Comparison of ENCODE assay signal across 8 mouse cellular contexts in the genomic region with DNA sequence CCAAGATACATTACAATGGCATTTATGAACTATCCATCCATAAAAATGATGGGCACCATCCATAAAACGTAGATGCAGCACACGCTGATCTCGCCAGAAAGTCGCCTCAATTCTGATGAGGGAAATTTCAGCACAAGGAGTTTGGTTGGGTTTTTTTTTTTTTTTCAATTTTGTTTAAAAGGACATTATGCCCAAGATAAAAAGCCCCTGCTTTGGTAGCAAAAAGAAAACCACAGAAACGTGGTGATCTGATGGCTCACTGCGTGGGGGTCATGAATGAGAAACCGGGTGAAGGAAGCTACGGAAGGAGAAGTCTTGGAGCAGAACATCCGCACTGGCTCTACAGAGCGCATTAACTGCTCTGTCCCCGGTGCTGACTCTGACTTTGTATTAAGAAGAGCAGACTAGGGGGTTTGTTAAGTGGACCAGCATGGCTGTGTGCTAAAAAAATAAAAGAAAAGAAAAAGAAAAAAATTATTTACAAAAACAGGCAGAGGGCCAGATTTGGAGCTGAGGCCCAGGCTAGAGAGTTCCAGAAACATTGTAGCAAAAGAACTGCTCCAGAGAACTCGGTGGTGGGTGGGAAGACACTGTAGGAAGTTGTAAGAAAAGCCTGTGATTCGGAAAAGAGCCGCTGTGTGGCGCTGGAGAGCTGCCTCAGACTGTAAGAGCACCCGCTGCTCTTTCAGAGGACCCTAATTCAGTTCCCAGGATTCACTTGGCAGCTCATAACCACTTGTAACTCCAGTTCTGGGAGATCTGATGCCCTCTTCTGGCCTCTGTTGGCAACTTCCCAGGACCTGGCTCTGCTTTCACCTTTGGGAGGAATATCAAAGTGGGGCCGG.
DNase-seq lines count a peak whose midpoint lies in the region.

No protein-coding gene starts in this region.

- peak; percentile 84 for DNase-seq in heart, adult 11 months
- DNase-seq in heart, adult 9 months (ENCODE audit: low spot score in 2 of 2) = no peak
- peak; percentile 42 to 47 for DNase-seq in right cerebral cortex, adult 2 months (ENCODE audit: low spot score in 2 of 2)
- DNase-seq in right cerebral cortex, postnatal 36 days (ENCODE audit: low spot score in 2 of 2) = no peak
- peak; percentile 74 for DNase-seq in induced T-regulatory cell, adult 2 months (ENCODE audit: low read depth)
- DNase-seq in testis, postnatal 14 days (ENCODE audit: low spot score) = peak; percentile 82
- no peak for DNase-seq in right cerebral cortex, postnatal 25 days
- no peak for DNase-seq in kidney, postnatal 14 days

Comparison
In these comparisons a context has a peak if more than half of its experiments do, and no peak if none do; other contexts are left out.
1. DNase-seq: peak in heart, adult 11 months (single experiment), right cerebral cortex, adult 2 months (2 of 2), induced T-regulatory cell, adult 2 months (single experiment) and testis, postnatal 14 days (single experiment); none in heart, adult 9 months (0 of 2), right cerebral cortex, postnatal 36 days (0 of 2), right cerebral cortex, postnatal 25 days (single experiment) and kidney, postnatal 14 days (single experiment).